Mouse (Mus musculus): ENCODE measurements at regions not wholly inside any gene's neighbourhood (a gene's known extent, or its start where the extent isn't known, plus 50 kb on each side); places are given as distances from the start of the nearest gene placed in this dataset.
"Not testable (repeated sequence)": the region's sequence is repeated elsewhere in the genome, so short reads cannot be mapped to it uniquely, and the experiment has no call there.

- DNase-seq (ENCODE audit: low spot score in 2 of 2), result no peak
Observed at GRCm38 (mm10) chr1:107677404-107677803, 87.6 kb downstream of the Serpinb8 start.

- no peak for DNase-seq (ENCODE audit: low spot score in 2 of 2)
Observed at GRCm38 (mm10) chr1:107696858-107697257, 107.1 kb downstream of the Serpinb8 start.

- no peak for DNase-seq (ENCODE audit: low spot score in 2 of 2)
Observed at GRCm38 (mm10) chr1:107706108-107706548, 116.3 kb downstream of the Serpinb8 start.

GRCm38 (mm10) chr1:107708601-107709000 is 118.8 kb downstream of the Serpinb8 start:
- no peak for DNase-seq (ENCODE audit: low spot score in 2 of 2)

- DNase-seq (ENCODE audit: low spot score in 2 of 2), result no peak
Observed at GRCm38 (mm10) chr1:107714869-107715268, 125.1 kb downstream of the Serpinb8 start.

GRCm38 (mm10) chr1:107719304-107719703 is 129.5 kb downstream of the Serpinb8 start:
- no peak for DNase-seq (ENCODE audit: low spot score in 2 of 2)

- peak in 1 of 2 experiments; percentile 9 for DNase-seq (ENCODE audit: low spot score in 2 of 2)
Observed at GRCm38 (mm10) chr1:107728113-107728839, 138.5 kb downstream of the Serpinb8 start.

- DNase-seq (ENCODE audit: low spot score in 2 of 2), result no peak
Observed at GRCm38 (mm10) chr1:107765307-107765706, 175.5 kb downstream of the Serpinb8 start.

GRCm38 (mm10) chr1:107767198-107767947 is 177.6 kb downstream of the Serpinb8 start:
- DNase-seq (ENCODE audit: low spot score in 2 of 2), result no peak

GRCm38 (mm10) chr1:107772967-107773366 is 183.2 kb downstream of the Serpinb8 start:
- no peak for DNase-seq (ENCODE audit: low spot score in 2 of 2)

GRCm38 (mm10) chr1:107783079-107783478 is 193.3 kb downstream of the Serpinb8 start:
- no peak for DNase-seq (ENCODE audit: low spot score in 2 of 2)

GRCm38 (mm10) chr1:107805823-107806222 is 216.0 kb downstream of the Serpinb8 start:
- DNase-seq (ENCODE audit: low spot score in 2 of 2), result peak; percentile 59 to 63

GRCm38 (mm10) chr1:107807367-107807766 is 217.6 kb downstream of the Serpinb8 start:
- not testable (repeated sequence) for DNase-seq (ENCODE audit: low spot score in 2 of 2)

GRCm38 (mm10) chr1:107811136-107811535 is 221.3 kb downstream of the Serpinb8 start:
- DNase-seq (ENCODE audit: low spot score in 2 of 2), result no peak

- DNase-seq (ENCODE audit: low spot score in 2 of 2), result no peak
Observed at GRCm38 (mm10) chr1:107811859-107812258, 222.1 kb downstream of the Serpinb8 start.

GRCm38 (mm10) chr1:107837877-107838276 is 248.1 kb downstream of the Serpinb8 start:
- no peak for DNase-seq (ENCODE audit: low spot score in 2 of 2)

- no peak for DNase-seq (ENCODE audit: low spot score in 2 of 2)
Observed at GRCm38 (mm10) chr1:107852386-107852785, 262.6 kb downstream of the Serpinb8 start.

- no peak for DNase-seq (ENCODE audit: low spot score in 2 of 2)
Observed at GRCm38 (mm10) chr1:107853001-107853400, 263.2 kb downstream of the Serpinb8 start.

GRCm38 (mm10) chr1:107897743-107898437 is 308.1 kb downstream of the Serpinb8 start:
- DNase-seq (ENCODE audit: low spot score in 2 of 2), result no peak

- DNase-seq (ENCODE audit: low spot score in 2 of 2), result no peak
Observed at GRCm38 (mm10) chr1:107899261-107899660, 309.5 kb downstream of the Serpinb8 start.

GRCm38 (mm10) chr1:107900449-107900848 is 310.6 kb downstream of the Serpinb8 start:
- no peak for DNase-seq (ENCODE audit: low spot score in 2 of 2)

GRCm38 (mm10) chr1:107900913-107901312 is 311.1 kb downstream of the Serpinb8 start:
- DNase-seq (ENCODE audit: low spot score in 2 of 2), result no peak

All from left cerebral cortex, adult 18-20 months (tissue).